Mouse (Mus musculus) liver, adult 2 months (tissue): ENCODE measurements around the gene Shoc2.

Experiments used
- CTCF ChIP-seq: fragments of 200-500 bp; IDR thresholded peaks from 2 replicates; pipeline ENCODE4 v1.5.1; 2011; ENCODE audit warnings: low read depth, low read length, control low read depth
- POLR2A ChIP-seq: fragments of 200-500 bp; IDR thresholded peaks from 2 replicates; pipeline ENCODE4 v1.6.1; 2011; ENCODE audit warnings: low read length, control low read depth; ENCODE audit not compliant: insufficient read depth; ENCODE audit errors: extremely low read depth

GRCm38 (mm10) chr19:53993860-53994259, 49.8 kb downstream of the Shoc2 start:
- TF ChIP-seq POLR2A (no peak), CTCF (no peak)
